Mouse (Mus musculus): Measurements from ENCODE around the gene Gm28035.

Gm28035 gene

GRCm38 (mm10) chr2:30309351-30309750, 69.0 kb downstream of the Gm28035 start:
- no peak for DNase-seq

GRCm38 (mm10) chr2:30311481-30311880, 71.1 kb downstream of the Gm28035 start:
- no peak for DNase-seq

- no peak for DNase-seq
These were observed 75.8 kb downstream of the Gm28035 start for GRCm38 (mm10) chr2:30316136-30316535.

- no peak for DNase-seq
These were observed 76.6 kb downstream of the Gm28035 start for GRCm38 (mm10) chr2:30316955-30317354.

- no peak for DNase-seq
These were observed 78.9 kb downstream of the Gm28035 start for GRCm38 (mm10) chr2:30319260-30319659.

- no peak for DNase-seq
These were observed 82.7 kb downstream of the Gm28035 start for GRCm38 (mm10) chr2:30323111-30323510.

- DNase-seq = no peak
These were observed 84.9 kb downstream of the Gm28035 start for GRCm38 (mm10) chr2:30325296-30325695.

GRCm38 (mm10) chr2:30327276-30327675, 86.9 kb downstream of the Gm28035 start:
- DNase-seq = no peak

- no peak for DNase-seq
These were observed 88.4 kb downstream of the Gm28035 start for GRCm38 (mm10) chr2:30328791-30329190.

Data from cerebellum, adult 11 months (tissue).